Mouse (Mus musculus): ENCODE measurements around the gene Smarce1. TPM values are rescaled to one million over a fixed set of nuclear protein-coding genes. Genes with fewer than 3 reads are reported as not detected.

Gene Smarce1
- polyA plus RNA-seq, 1 experiment from 2014 or later: 357 TPM

GRCm38 (mm10) chr11:99223310-99223709, 7.5 kb downstream of the Smarce1 start:
- H3K9me3 ChIP-seq: no peaks in the 10 kb centered on the region
- no peak for ATAC-seq (ENCODE audit: low FRiP score, low read depth)
- no peak overlapping the region for H3K4me3 ChIP-seq
- H3K27ac ChIP-seq (replicated peaks): no peak overlapping the region
- H3K4me2 ChIP-seq (replicated peaks): no peak overlapping the region
- no peak overlapping the region for H3K9ac ChIP-seq (replicated peaks)
- no peaks in the 10 kb centered on the region for H3K27me3 ChIP-seq
- peaks cover 76% of the 10 kb centered on the region for H3K36me3 ChIP-seq
- H3K4me1 ChIP-seq: peaks cover 11% of the 10 kb centered on the region
- 94% methylated on average over 5 of the region's 5 CpGs for WGBS

GRCm38 (mm10) chr11:99221811-99222210, 9.0 kb downstream of the Smarce1 start:
- Histone ChIP-seq H3K36me3 (peaks cover 77% of the 10 kb centered on the region), H3K4me1 (no peaks in the 10 kb centered on the region), H3K27me3 (no peaks in the 10 kb centered on the region), H3K4me2 (replicated peaks) (no peak overlapping the region), H3K9me3 (no peaks in the 10 kb centered on the region), H3K4me3 (no peak overlapping the region), H3K27ac (replicated peaks) (no peak overlapping the region), H3K9ac (replicated peaks) (no peak overlapping the region)
- WGBS: 86% methylated on average over 2 of the region's 2 CpGs
- no peak for ATAC-seq (ENCODE audit: low FRiP score, low read depth)

- H3K9ac ChIP-seq (replicated peaks): no peak overlapping the region
- H3K27me3 ChIP-seq: no peaks in the 10 kb centered on the region
- H3K36me3 ChIP-seq: peaks cover 92% of the 10 kb centered on the region
- no peak overlapping the region for H3K4me3 ChIP-seq
- no peaks in the 10 kb centered on the region for H3K9me3 ChIP-seq
- no peak for ATAC-seq (ENCODE audit: low FRiP score, low read depth)
- no peak overlapping the region for H3K4me2 ChIP-seq (replicated peaks)
- no peaks in the 10 kb centered on the region for H3K4me1 ChIP-seq
- 86% methylated on average over 7 of the region's 7 CpGs for WGBS
- no peak overlapping the region for H3K27ac ChIP-seq (replicated peaks)
Measured at GRCm38 (mm10) chr11:99217248-99217986, 13.4 kb downstream of the Smarce1 start.

- ATAC-seq (ENCODE audit: low FRiP score, low read depth): no peak
- no peak overlapping the region for H3K4me2 ChIP-seq (replicated peaks)
- no peaks in the 10 kb centered on the region for H3K4me1 ChIP-seq
- WGBS: 96% methylated on average over 3 of the region's 3 CpGs
- H3K27ac ChIP-seq (replicated peaks): no peak overlapping the region
- H3K4me3 ChIP-seq: no peak overlapping the region
- H3K27me3 ChIP-seq: no peaks in the 10 kb centered on the region
- H3K9me3 ChIP-seq: no peaks in the 10 kb centered on the region
- peaks cover 95% of the 10 kb centered on the region for H3K36me3 ChIP-seq
- H3K9ac ChIP-seq (replicated peaks): no peak overlapping the region
Measured at GRCm38 (mm10) chr11:99216181-99216580, 14.6 kb downstream of the Smarce1 start.

GRCm38 (mm10) chr11:99212693-99213092, 18.1 kb downstream of the Smarce1 start:
- H3K27ac ChIP-seq (replicated peaks): no peak overlapping the region
- no peak overlapping the region for H3K9ac ChIP-seq (replicated peaks)
- H3K4me3 ChIP-seq: no peak overlapping the region
- no peaks in the 10 kb centered on the region for H3K27me3 ChIP-seq
- 91% methylated on average over 7 of the region's 7 CpGs for WGBS
- ATAC-seq (ENCODE audit: low FRiP score, low read depth): no peak
- no peaks in the 10 kb centered on the region for H3K4me1 ChIP-seq
- no peaks in the 10 kb centered on the region for H3K9me3 ChIP-seq
- no peak overlapping the region for H3K4me2 ChIP-seq (replicated peaks)
- peaks cover 89% of the 10 kb centered on the region for H3K36me3 ChIP-seq

GRCm38 (mm10) chr11:99211964-99212363, 18.9 kb downstream of the Smarce1 start:
- Histone ChIP-seq H3K27me3 (no peaks in the 10 kb centered on the region), H3K4me1 (no peaks in the 10 kb centered on the region), H3K4me2 (replicated peaks) (no peak overlapping the region), H3K4me3 (no peak overlapping the region), H3K36me3 (peaks cover 82% of the 10 kb centered on the region), H3K9ac (replicated peaks) (no peak overlapping the region), H3K9me3 (no peaks in the 10 kb centered on the region), H3K27ac (replicated peaks) (no peak overlapping the region)
- no peak for ATAC-seq (ENCODE audit: low FRiP score, low read depth)
- WGBS: 82% methylated on average over 2 of the region's 2 CpGs

GRCm38 (mm10) chr11:99208105-99208669, 22.6 kb downstream of the Smarce1 start:
- Histone ChIP-seq H3K9ac (replicated peaks) (no peak overlapping the region), H3K36me3 (peaks cover 45% of the 10 kb centered on the region), H3K27me3 (no peaks in the 10 kb centered on the region), H3K4me1 (no peaks in the 10 kb centered on the region), H3K9me3 (no peaks in the 10 kb centered on the region), H3K4me2 (replicated peaks) (no peak overlapping the region), H3K27ac (replicated peaks) (no peak overlapping the region), H3K4me3 (no peak overlapping the region)
- WGBS: 88% methylated on average over 8 of the region's 8 CpGs
- ATAC-seq (ENCODE audit: low FRiP score, low read depth): no peak

GRCm38 (mm10) chr11:99207449-99207848, 23.4 kb downstream of the Smarce1 start:
- Histone ChIP-seq H3K27ac (replicated peaks) (no peak overlapping the region), H3K4me1 (no peaks in the 10 kb centered on the region), H3K9ac (replicated peaks) (no peak overlapping the region), H3K9me3 (no peaks in the 10 kb centered on the region), H3K36me3 (peaks cover 37% of the 10 kb centered on the region), H3K27me3 (no peaks in the 10 kb centered on the region), H3K4me3 (no peak overlapping the region), H3K4me2 (replicated peaks) (no peak overlapping the region)
- WGBS: 50% methylated on average over 2 of the region's 2 CpGs
- no peak for ATAC-seq (ENCODE audit: low FRiP score, low read depth)

GRCm38 (mm10) chr11:99206954-99207353, 23.9 kb downstream of the Smarce1 start:
- no peaks in the 10 kb centered on the region for H3K4me1 ChIP-seq
- 38% methylated on average over 2 of the region's 2 CpGs for WGBS
- ATAC-seq (ENCODE audit: low FRiP score, low read depth): no peak

GRCm38 (mm10) chr11:99189154-99189582, 41.6 kb downstream of the Smarce1 start:
- Histone ChIP-seq H3K4me1 (no peaks in the 10 kb centered on the region), H3K9me3 (no peaks in the 10 kb centered on the region), H3K27me3 (peaks cover 8% of the 10 kb centered on the region), H3K4me3 (no peak overlapping the region), H3K4me2 (replicated peaks) (no peak overlapping the region), H3K36me3 (no peaks in the 10 kb centered on the region), H3K27ac (replicated peaks) (no peak overlapping the region), H3K9ac (replicated peaks) (no peak overlapping the region)
- 26% methylated on average over 14 of the region's 14 CpGs for WGBS
- no peak for ATAC-seq (ENCODE audit: low FRiP score, low read depth)

More at GRCm38 (mm10) chr11:99206954-99207353, 23.9 kb downstream of the Smarce1 start:
- Histone ChIP-seq H3K4me2 (replicated peaks) (no peak overlapping the region), H3K36me3 (peaks cover 32% of the 10 kb centered on the region), H3K9ac (replicated peaks) (no peak overlapping the region), H3K9me3 (no peaks in the 10 kb centered on the region), H3K27me3 (no peaks in the 10 kb centered on the region), H3K27ac (replicated peaks) (no peak overlapping the region), H3K4me3 (no peak overlapping the region)

GRCm38 (mm10) chr11:99187348-99187747, 43.5 kb downstream of the Smarce1 start:
- H3K4me3 ChIP-seq: no peak overlapping the region
- H3K36me3 ChIP-seq: no peaks in the 10 kb centered on the region
- no peak overlapping the region for H3K9ac ChIP-seq (replicated peaks)
- H3K4me2 ChIP-seq (replicated peaks): no peak overlapping the region
- 93% methylated on average over 4 of the region's 4 CpGs for WGBS
- no peak overlapping the region for H3K27ac ChIP-seq (replicated peaks)
- ATAC-seq (ENCODE audit: low FRiP score, low read depth): no peak
- no peaks in the 10 kb centered on the region for H3K4me1 ChIP-seq
- no peaks in the 10 kb centered on the region for H3K9me3 ChIP-seq
- peaks cover 8% of the 10 kb centered on the region for H3K27me3 ChIP-seq

- WGBS: 80% methylated on average over 2 of the region's 2 CpGs
Measured at GRCm38 (mm10) chr11:99186836-99187235, 44.0 kb downstream of the Smarce1 start.

More at GRCm38 (mm10) chr11:99186836-99187235, 44.0 kb downstream of the Smarce1 start:
- H3K4me1 ChIP-seq: no peaks in the 10 kb centered on the region
- H3K36me3 ChIP-seq: no peaks in the 10 kb centered on the region
- no peak overlapping the region for H3K27ac ChIP-seq (replicated peaks)
- H3K4me2 ChIP-seq (replicated peaks): no peak overlapping the region
- H3K9me3 ChIP-seq: no peaks in the 10 kb centered on the region
- no peak for ATAC-seq (ENCODE audit: low FRiP score, low read depth)
- H3K4me3 ChIP-seq: no peak overlapping the region
- peaks cover 8% of the 10 kb centered on the region for H3K27me3 ChIP-seq
- no peak overlapping the region for H3K9ac ChIP-seq (replicated peaks)

All from midbrain, embryonic 12.5 days (tissue).